Mouse (Mus musculus) brain, embryonic 14.5 days (tissue): Measurements from ENCODE around the gene Hpdl. TPM values are rescaled to one million over a fixed set of nuclear protein-coding genes. Genes with fewer than 3 reads are reported as not detected.
A peak's percentile ranks its signal among the peaks of the same experiment; 100 is the strongest.

Experiments
- DNase-seq: peaks from one replicate; pipeline ENCODE4 v3.0.0-alpha.2; 2011; ENCODE audit warnings: low read depth
- CTCF ChIP-seq: fragments of 200-500 bp; IDR thresholded peaks from 2 replicates; pipeline ENCODE4 v1.5.1; 2012; ENCODE audit warnings: inconsistent platforms, mild to moderate bottlenecking, moderate library complexity, borderline replicate concordance; ENCODE audit not compliant: insufficient read depth, insufficient read length; ENCODE audit errors: extremely low read depth
- POLR2A ChIP-seq: fragments of 200-500 bp; IDR thresholded peaks from 2 replicates; pipeline ENCODE4 v1.6.1; 2012; ENCODE audit warnings: mild to moderate bottlenecking, inconsistent platforms, borderline replicate concordance; ENCODE audit not compliant: poor library complexity, insufficient read depth, insufficient read length, severe bottlenecking; ENCODE audit errors: extremely low read depth
- polyA plus RNA-seq: library from polyadenylated mRNA; depleted of rRNA; stranded (reverse); fragments of >200 nt; gene quantifications from 2 replicates; pipeline ENCODE4 v1.2.3, GENCODE M21; 2012

Gene Hpdl
- polyA plus RNA-seq, 1 experiment: 0.34 TPM

DNA sequence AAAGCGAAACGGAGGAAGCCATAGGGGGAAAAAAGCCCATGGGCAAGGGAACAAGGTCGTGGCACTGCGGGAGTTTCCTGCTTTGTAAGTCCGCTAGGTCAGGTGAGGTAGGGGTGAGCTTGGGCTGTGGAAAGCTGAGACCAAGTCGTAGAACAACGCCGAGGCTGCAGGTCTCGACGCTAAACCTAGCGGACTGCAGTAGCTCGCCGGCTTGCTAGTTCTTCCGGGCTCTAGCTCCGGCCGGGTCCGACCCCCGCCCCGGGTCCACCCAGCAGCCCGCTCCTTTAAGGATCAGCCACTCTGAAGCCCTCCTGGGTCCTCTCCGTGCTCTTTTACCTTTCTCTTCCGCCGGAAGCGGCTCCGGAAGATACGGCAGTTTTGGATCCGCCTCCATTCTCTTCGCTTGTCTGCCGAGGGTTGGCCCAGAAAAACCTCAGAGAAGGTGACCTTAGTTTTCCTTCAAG lies 3.1 kb upstream of the Hpdl start:
- TF ChIP-seq CTCF: no peak
- TF ChIP-seq POLR2A: peak; percentile 47; the same call in 1 of the 2 replicates

DNA sequence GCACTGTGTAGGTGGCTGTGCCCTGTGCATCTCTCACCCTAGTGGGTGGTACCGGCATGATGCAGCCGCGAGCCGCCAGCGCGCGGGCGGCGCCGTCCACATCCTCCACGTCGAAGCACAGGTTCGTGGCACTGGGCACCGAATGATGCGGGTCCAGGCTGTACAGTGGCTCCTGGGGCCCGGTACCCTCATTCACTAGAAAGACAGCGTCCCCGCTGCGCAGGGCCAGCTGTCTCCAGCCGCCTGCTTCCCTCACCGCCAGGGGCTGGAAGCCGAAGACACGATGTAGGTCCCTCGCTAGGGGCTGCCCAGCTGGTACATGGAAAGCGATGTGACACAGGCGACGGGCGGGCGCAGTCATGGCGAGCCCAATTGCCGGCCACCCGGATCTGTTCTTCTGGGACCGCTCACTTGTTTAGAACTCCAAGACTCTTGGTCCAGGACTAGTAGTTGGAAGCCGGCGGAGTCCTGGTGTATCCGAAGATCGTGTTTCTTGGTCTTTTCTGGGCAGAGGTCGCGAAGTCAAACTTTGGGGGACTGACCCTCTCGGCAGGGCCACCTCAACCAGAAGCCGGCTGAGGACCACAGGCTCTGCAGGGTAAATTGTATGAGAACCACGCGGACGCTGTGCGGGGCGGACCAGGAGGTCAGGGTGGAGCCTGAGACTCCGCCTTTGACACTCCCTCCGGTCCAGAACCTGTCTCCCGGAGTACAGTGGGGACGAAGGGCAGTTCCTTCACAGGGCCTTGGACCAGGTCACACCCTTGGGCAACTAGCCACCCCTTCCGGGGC lies 409 bp downstream of the Hpdl start:
- no peak for TF ChIP-seq POLR2A
- TF ChIP-seq CTCF: peak; percentile 54
- peak; percentile 58 for DNase-seq

More for the DNA sequence above, 3.1 kb upstream of the Hpdl start:
- DNase-seq: peak; percentile 83

DNA sequence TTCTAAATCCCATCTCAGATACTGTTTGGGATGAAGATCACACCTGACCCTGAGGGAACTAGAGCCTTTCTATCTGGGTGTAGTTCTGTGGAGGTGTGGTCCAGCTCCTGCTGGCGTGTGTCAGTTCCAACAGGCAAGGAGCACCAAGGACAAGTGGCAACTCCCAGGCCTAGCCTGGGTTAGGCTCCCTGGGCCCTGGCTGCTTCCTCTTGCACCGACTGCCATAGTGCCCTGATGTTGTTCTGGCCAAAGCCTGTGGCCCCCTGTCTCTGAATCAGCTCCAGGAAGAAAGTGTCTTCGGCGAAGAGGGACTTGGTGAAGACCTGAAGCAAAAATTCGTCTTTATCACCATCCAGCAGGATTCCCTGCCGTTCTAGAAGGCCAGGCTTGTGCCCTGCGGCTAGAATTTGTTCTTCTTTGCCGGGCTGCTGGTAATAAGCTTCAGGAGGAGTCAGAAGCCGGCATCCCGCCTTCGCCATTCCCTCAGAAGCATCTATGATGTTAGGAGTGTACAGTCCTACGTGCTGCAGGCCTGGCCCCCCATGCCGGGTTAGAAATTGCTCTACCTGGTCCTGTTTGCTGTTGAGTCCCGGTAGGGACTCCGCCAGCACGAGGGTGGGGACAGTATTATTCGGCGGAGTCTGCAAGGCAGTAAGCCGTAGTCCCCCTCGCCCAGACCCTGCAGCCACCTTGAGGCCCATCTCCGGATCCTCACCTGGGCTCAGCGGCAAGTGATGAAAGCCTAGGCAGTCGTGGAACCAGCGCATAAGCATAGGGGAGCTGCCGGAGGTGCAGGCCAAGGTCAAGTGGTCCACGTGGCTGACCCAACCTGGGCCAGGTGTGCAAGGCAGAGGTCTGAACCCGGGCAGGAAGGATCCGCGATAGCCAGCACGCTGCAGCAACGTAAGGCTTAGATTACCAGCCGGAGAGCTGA lies 1.3 kb downstream of the Hpdl start:
- TF ChIP-seq POLR2A: no peak
- TF ChIP-seq CTCF: no peak
- DNase-seq: no peak

DNA sequence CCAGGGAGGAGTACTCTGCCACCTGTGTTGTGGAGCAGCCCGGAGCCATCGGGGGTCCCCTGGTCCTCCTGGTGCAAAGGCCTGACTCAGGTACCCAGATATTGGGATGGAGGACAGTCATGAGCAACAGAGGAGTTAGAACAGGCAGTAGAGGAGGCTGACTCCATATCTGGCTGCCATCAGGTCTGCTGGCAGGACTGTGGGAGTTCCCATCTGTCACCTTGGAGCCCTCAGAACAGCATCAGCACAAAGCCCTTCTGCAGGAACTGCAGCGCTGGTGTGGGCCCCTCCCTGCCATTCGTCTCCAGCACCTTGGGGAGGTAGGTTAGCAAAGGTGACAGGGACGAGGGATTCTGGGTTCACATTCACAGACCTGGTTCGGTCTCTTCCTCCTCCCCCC lies 4.0 kb downstream of the Hpdl start:
- no peak for DNase-seq

DNA sequence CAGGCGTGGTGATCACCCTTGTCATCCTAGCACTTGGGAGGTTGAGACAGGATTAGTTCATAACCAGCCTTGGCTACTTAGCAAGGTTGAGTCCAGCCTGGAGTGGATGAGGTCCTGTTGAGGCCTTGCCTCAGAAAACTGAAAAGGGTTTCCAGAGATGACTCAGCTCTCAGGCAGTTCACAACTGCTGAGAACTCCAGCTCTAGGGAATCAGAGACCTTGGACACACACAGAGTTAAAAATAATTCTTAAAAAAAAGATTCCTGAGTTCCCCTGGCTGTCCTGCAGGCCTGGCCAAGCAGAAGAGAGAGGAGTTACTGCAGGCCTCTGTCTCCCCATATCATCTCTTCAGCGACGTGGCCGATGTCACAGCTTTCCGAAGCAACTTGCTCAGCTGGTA lies 6.2 kb downstream of the Hpdl start:
- DNase-seq: no peak
- TF ChIP-seq POLR2A: no peak
- no peak for TF ChIP-seq CTCF

More for the DNA sequence above, 4.0 kb downstream of the Hpdl start:
- TF ChIP-seq CTCF: no peak
- no peak for TF ChIP-seq POLR2A

DNA sequence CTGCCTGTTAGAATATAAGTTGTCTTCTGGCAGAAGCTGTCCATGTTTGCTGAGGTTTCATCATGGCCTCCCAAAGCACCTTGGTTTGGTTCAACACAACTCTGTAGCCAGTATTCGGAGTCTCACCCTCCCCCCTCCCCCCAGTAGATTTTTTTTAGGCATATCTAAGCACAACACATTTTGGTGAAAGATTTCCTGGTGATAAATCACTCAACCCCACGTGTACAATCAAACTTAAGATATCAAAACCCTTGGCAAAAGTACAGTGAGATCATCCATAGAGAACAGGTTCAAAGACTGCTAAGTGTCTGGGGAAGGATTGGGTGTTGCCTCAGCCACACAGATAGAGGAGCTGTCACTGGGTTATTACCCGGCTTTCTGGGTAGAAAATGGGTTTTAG lies 10.5 kb downstream of the Hpdl start:
- DNase-seq: no peak
- TF ChIP-seq POLR2A (no peak), CTCF (no peak)

DNA sequence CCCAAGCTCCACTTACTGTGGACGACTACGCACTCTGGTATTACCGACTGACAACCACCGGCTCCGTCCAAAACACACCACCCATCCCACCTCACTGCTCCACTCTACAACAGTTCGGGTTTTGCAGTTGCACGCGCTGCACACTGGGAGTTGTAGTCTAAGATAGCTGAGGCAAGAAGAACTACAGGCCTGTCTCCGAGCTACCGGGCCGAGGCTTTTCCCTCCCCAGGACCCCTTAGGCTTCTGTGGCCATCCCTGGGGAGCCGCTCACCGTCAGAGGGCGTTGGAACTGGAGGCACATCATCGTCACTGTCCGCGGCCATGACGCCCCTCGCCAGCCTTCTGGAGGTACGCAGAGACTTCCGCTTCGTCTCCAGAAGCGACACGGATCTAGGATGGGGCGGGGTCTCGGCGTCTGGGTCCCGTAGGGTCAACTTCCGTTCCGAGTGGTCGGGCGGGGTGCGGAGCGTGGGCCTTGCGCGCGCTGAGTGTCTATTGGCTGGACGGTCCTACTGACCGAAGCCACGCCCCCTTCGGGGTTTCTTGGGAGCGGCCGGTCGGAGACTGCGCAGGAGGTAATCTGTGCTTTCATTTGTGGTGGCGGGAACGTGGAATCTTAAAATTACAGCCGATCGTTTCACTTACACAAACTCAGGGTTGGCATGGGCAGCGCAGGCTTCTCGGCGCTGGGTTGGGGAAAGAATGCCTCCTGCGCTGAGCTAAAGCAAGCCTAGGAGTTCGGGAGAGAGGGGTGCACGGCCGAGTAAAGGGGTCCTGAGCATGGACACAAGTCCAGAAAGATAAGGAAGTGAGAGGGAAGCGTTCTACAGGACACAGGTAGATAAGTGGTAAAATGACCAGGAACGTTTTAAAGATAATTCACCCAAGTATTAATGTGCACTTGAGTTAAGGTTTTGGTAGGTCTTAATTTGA lies 14.0 kb downstream of the Hpdl start, which contains the start of the genes Toe1 and Mutyh:
Gene Toe1, minus strand, starts transcription at position 444 of the 933 bp plus-strand sequence.
Gene Mutyh, plus strand, starts transcription at position 527 of the 933 bp plus-strand sequence.
- DNase-seq: peak; percentile 99
- TF ChIP-seq POLR2A (peak; percentile 56; the same call in 1 of the 2 replicates), CTCF (no peak)

DNA sequence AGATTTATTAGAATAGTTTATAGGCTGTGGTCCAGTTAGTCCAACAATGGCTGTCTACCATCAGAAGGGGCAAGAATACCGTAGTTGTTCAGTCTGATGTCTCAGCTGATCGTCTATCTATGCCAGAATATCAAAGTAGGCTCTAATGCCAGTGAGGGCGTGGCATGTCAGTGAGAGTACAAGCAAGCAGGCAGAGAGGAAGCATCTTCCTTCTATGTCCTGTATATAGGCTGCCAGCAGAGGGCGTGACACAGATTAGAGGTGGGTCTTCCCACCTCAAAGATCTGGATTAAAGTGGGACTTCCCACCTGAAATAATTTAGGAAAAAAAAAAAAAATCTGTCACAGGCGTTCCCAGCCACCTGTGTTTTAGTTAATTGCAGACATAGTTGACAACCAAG lies 21.6 kb downstream of the Hpdl start:
- TF ChIP-seq POLR2A: no peak
- TF ChIP-seq CTCF: peak; percentile 37; the same call in 1 of the 2 replicates
- peak; percentile 28 for DNase-seq

DNA sequence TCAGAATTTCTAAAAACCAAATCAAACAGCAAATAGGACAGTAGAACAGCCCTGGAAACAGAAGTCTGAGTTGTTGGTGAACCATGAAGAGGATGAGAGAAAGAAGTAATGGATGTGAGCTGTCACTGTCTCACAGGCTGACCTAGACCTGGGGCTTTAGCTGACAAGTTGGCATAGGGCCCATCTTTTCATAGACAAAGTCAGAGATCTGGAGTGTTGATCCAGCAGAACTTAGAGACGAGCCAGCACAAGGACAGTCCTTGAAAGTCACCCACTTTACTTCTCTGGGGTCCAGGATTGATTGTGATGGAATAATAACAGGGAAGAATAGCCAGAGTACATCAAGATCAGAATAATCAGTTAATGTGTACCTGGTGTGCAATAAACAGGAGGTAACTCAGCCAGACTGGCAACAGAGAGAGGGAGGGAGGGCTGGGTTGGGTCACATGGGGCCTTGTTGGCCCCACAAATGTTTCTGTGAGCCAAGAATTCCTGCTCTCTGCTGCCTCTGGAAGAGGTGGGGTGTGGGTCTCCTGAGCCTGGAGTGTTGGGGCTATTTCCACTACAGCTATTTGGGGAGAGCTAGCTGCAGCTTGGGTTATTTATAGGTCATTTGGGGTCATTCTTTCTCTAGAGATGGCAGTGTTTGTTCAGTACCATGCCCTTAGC lies 24.9 kb downstream of the Hpdl start:
- TF ChIP-seq POLR2A (no peak), CTCF (no peak)
- DNase-seq: no peak

DNA sequence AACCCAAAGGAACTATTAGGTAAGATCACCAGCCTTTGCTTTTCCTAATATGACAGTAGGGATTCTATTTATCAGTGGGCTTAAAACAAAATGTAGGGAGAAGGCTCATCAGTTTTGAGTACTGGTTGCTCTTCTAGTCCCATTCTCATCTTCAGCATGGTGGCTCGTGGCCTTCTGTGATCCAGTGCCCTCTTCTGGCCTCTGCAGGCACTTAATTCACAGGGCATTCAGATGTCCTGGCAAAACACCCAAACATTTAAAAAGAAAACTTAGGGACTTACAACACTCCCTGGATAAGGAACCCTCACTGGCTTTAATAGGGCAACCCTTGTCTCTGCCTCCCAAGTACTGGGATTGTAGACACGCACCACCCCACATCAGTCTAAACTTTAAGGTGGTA lies 27.2 kb downstream of the Hpdl start:
- TF ChIP-seq CTCF (no peak), POLR2A (no peak)

DNA sequence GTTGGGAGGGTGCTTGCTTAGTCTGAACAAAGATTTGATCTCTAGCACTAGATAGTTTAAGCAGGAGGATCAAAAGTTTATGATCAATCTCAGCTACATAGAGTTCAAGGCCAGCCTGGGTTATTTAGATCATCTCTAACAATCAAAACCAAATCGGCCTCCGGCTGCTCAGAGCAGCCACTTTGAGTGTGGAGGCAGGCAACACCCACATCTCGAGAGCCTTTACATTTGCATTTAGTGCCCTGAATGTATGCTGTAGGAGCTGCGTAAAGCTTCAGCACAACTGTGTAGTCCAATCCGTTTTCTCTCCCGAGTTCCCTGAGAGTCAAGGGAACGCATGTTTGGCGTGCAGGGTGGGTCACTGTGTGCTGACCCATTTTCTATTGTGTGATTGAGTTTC lies 29.1 kb downstream of the Hpdl start:
- no peak for DNase-seq
- TF ChIP-seq CTCF (no peak), POLR2A (no peak)

More for the DNA sequence above, 27.2 kb downstream of the Hpdl start:
- no peak for DNase-seq
